23 mouse cellular contexts compared by ENCODE assay signal in genomic region chr10:69917711-69918110, GRCm38 (mm10).
"Had no signal": no experiment of that assay in that cellular context is flagged by ENCODE, and none has a peak within 500 bp of the region (broad histone marks: within the 10 kb centered on the region; RNA-seq: fewer than 3 reads in every experiment).

No protein-coding gene starts in this region.

- ATAC-seq: hindbrain, postnatal 0 days had no signal

- H3K36me3 ChIP-seq: heart, embryonic 15.5 days; hindbrain, embryonic 15.5 days; limb, embryonic 10.5 days; limb, embryonic 12.5 days; liver, embryonic 13.5 days; liver, embryonic 15.5 days had no signal

- H3K27me3 ChIP-seq: heart, embryonic 13.5 days; heart, embryonic 15.5 days; hindbrain, embryonic 15.5 days; kidney, embryonic 15.5 days; limb, embryonic 12.5 days had no signal

- DNase-seq: gastrocnemius, postnatal 14 days; gastrocnemius, postnatal 36 days; heart, adult 2 months; heart, postnatal 14 days; heart, postnatal 36 days; kidney, adult 11 months; kidney, adult 9 months; kidney, postnatal 14 days; kidney, postnatal 36 days; liver; liver, embryonic 13.5 days had no signal

- H3K9me3 ChIP-seq: heart, embryonic 13.5 days; heart, embryonic 15.5 days; hindbrain, embryonic 13.5 days; hindbrain, embryonic 15.5 days; kidney, embryonic 15.5 days; limb, embryonic 10.5 days; limb, embryonic 12.5 days; liver, embryonic 13.5 days; liver, embryonic 15.5 days had no signal

- H3K27ac ChIP-seq: heart, adult 2 months; heart, embryonic 13.5 days; heart, embryonic 15.5 days; hindbrain, embryonic 13.5 days; hindbrain, embryonic 15.5 days; hindbrain, postnatal 0 days; left cerebral cortex, adult 2 months; limb, embryonic 10.5 days; limb, embryonic 12.5 days; liver, embryonic 13.5 days; liver, embryonic 15.5 days had no signal

- H3K9ac ChIP-seq: heart, embryonic 13.5 days; heart, embryonic 15.5 days; hindbrain, embryonic 13.5 days; hindbrain, embryonic 15.5 days; kidney, embryonic 15.5 days; limb, embryonic 12.5 days; liver, embryonic 13.5 days; liver, embryonic 15.5 days had no signal

- H3K4me1 ChIP-seq: heart, embryonic 15.5 days; hindbrain, embryonic 13.5 days; hindbrain, embryonic 15.5 days; liver, embryonic 13.5 days had no signal

- H3K4me3 ChIP-seq: heart, adult 2 months; heart, embryonic 13.5 days; heart, embryonic 15.5 days; hindbrain, embryonic 13.5 days; hindbrain, embryonic 15.5 days; kidney, embryonic 15.5 days; left cerebral cortex, adult 2 months; limb, embryonic 10.5 days; limb, embryonic 12.5 days; liver, embryonic 13.5 days; liver, embryonic 15.5 days had no signal

- H3K4me2 ChIP-seq: heart, embryonic 11.5 days; heart, embryonic 13.5 days; heart, embryonic 15.5 days; hindbrain, embryonic 13.5 days; hindbrain, embryonic 15.5 days; kidney, embryonic 15.5 days; limb, embryonic 12.5 days; liver, embryonic 11.5 days; liver, embryonic 13.5 days; liver, embryonic 15.5 days had no signal
